Mouse (Mus musculus): ENCODE data around the gene Per2.

DNA sequence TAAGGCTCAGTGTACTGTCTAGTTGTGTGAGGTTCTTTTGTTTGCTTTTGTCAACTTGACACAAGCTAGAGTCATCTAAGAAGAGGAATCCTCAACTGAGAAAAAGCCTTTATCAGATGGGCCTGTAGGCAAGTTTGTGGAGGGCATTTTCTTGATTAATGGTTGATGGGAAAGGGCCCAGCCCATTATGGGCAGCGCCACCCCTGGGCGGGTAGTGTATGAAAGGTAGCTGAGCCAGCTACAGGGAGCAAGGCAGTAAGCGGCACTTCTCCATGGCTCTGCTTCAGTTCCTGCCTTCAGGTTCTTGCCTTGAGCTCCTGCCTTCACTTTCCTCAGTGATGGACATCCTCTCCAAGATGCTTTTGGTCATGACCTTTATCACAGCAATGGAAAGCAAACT is 27.0 kb upstream of the Per2 start:
- TF ChIP-seq CTCF (IDR thresholded peaks at IDR 0.05; ENCODE audit: low read depth) (no peak), EP300 (IDR thresholded peaks at IDR 0.05; ENCODE audit: low read depth) (no peak)

Data from liver, embryonic 14.5 days (tissue).